Mouse (Mus musculus) E14TG2a.4 (cell line): ENCODE results near the gene F8a.
"Not testable (repeated sequence)": the region's sequence is repeated elsewhere in the genome, so short reads cannot be mapped to it uniquely, and the experiment has no call there.

Experiments
- H3K27me3 ChIP-seq: 2 replicates; pipeline ENCODE4 v1.6.1; 2014; ENCODE audit warnings: low read length, control low read depth; ENCODE audit not compliant: insufficient read depth
- H3K36me3 ChIP-seq: 2 replicates; pipeline ENCODE4 v1.6.1; 2014; ENCODE audit warnings: low read length, control low read depth; ENCODE audit not compliant: insufficient read depth
- H3K4me1 ChIP-seq: replicated peaks from 2 replicates; pipeline ENCODE4 v1.6.1; 2014; ENCODE audit warnings: low read depth, low read length, control low read depth
- H3K4me3 ChIP-seq: replicated peaks from 2 replicates; pipeline ENCODE4 v1.5.1; 2014; ENCODE audit warnings: mild to moderate bottlenecking, low read length
- H3K9me3 ChIP-seq: 2 replicates; pipeline ENCODE4 v1.6.1; 2014; ENCODE audit warnings: low read length, control low read depth
- CTCF ChIP-seq: conservative IDR thresholded peaks from 2 replicates; pipeline ENCODE4 v1.5.1; 2014; ENCODE audit warnings: low read length
- NANOG ChIP-seq: IDR thresholded peaks from 2 replicates; pipeline ENCODE4 v1.6.1; 2014; ENCODE audit warnings: borderline replicate concordance, low read length, mixed read lengths
- POU5F1 ChIP-seq: IDR thresholded peaks from 2 replicates; pipeline ENCODE4 v1.6.1; 2014; ENCODE audit warnings: low read length, borderline replicate concordance

Gene F8a

DNA sequence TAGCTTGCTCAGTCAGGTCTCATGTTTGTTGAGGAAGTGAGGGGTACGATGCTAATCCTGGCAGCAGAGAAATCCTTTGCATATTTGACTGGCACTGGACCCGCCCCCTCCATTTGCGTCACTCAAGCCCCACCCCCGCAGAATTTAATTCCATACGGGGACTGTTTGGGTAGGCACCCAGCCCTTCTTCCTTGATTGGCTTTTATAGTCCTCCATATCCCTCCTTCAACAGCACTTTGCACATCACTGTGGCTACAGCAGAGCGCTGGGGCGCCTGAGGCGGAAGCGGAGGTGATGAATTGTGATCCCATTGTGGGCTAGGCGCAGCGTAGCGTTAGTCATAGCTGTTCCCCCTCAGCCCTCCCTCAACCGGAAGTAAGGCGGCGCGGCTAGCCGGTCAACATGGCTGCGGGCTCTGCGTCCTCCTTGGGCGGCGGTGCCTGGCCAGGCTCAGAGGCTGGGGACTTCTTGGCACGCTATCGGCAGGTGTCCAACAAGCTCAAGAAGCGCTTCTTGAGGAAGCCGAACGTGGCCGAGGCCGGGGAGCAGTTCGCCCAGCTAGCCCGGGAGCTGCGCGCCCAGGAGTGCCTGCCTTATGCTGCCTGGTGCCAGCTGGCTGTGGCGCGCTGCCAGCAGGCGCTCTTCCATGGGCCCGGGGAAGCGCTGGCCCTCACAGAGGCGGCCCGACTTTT is at the start of gene F8a:
Gene F8a (plus strand): TSS at position 378 of the 692 bp plus-strand sequence.
- no peaks in the 10 kb centered on the region for H3K36me3 ChIP-seq
- H3K9me3 ChIP-seq = no peaks in the 10 kb centered on the region
- no peaks in the 10 kb centered on the region for H3K4me1 ChIP-seq
- H3K4me3 ChIP-seq = peak within 1 kb of the TSS; percentile 82
- no peaks in the 10 kb centered on the region for H3K27me3 ChIP-seq
- no peak for TF ChIP-seq NANOG
- no peak for TF ChIP-seq CTCF
- TF ChIP-seq POU5F1 = no peak

DNA sequence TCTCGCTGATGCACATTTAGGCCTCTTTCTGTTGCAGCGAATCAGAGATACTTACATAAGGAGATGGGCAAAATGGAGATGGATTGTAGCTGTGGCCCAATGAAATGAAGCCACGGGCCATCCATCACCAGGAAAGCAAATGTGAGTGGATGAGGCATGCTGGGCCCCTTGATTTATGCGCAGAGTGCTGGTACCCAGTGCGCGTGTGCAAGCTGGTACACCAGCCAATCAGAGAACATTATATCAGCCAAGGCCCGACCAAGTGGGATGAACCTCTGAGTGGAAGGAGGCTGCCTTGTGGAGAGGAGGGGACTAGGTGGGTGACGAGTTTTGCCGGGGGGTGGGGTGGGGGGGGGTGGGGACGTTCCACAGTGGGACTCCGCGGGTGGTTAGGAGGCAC is 36.2 kb upstream of the F8a start, which contains the start of gene Xlr3b:
Gene Xlr3b (plus strand): TSS at position 274 of the 400 bp plus-strand sequence.
- not testable (repeated sequence) for H3K9me3 ChIP-seq, H3K4me3 ChIP-seq, H3K27me3 ChIP-seq, H3K4me1 ChIP-seq, H3K36me3 ChIP-seq

DNA sequence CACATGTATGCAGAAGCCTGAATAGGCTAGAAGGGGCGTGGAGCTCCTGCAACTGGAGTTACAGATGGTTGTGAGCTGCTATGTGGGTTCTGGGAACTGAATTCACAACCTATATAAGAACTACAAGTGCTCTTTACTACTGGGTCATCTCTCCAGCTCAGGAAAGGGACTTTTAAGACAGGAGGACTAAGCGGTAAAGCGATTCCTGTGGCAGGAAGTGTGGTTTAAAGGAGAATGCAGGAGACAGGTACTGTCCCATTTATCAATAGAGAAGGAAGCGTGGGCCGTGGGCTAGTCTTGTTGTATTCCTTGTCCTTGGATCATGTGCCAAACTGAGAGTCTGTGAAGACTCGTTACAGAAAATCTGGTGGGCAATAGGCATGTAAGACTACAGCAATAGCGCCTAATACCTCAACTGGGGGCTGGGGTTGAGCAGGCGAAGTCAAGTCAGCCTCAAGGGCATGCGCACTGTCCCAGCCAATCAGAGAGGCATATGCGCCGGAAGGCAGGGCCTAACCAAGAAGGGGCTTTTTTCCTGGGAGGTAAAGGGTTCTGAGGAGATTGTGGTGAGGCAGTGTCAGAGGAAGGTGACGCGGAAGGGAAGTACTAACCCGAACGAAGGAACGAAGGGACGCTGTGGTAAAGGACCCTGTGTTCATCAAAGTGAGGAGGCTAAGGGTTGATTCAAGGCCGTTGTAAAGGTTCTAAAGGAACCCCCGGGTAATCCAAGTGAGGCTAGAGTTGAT is 14.1 kb upstream of the F8a start, which contains the start of gene Xlr4b:
Gene Xlr4b (plus strand): TSS at position 515 of the 746 bp plus-strand sequence.
- not testable (repeated sequence) for H3K4me3 ChIP-seq, H3K9me3 ChIP-seq, H3K36me3 ChIP-seq, H3K4me1 ChIP-seq, H3K27me3 ChIP-seq

DNA sequence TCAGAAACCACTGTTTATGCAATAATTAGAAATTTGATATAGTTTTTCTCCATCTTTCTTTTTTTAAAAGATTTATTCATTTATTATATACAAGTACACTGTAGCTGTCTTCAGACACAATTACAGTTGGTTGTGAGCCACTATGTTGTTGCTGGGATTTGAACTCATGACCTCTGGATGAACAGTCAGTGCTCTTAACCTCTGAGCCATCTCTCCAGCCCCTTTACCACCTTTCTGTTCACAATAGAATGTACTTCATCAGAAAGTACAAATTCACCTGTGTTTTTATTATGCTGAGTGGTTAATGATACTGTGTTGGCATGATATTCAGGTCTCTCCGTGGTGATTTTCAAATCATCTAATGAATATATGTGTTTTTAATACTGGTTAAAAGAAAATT is 2.7 kb upstream of the F8a start:
- Histone ChIP-seq H3K36me3 (no peaks in the 10 kb centered on the region), H3K9me3 (no peaks in the 10 kb centered on the region), H3K4me3 (no peak overlapping the region), H3K4me1 (no peaks in the 10 kb centered on the region), H3K27me3 (no peaks in the 10 kb centered on the region)
- no peak for TF ChIP-seq CTCF
- no peak for TF ChIP-seq POU5F1
- TF ChIP-seq NANOG = no peak

DNA sequence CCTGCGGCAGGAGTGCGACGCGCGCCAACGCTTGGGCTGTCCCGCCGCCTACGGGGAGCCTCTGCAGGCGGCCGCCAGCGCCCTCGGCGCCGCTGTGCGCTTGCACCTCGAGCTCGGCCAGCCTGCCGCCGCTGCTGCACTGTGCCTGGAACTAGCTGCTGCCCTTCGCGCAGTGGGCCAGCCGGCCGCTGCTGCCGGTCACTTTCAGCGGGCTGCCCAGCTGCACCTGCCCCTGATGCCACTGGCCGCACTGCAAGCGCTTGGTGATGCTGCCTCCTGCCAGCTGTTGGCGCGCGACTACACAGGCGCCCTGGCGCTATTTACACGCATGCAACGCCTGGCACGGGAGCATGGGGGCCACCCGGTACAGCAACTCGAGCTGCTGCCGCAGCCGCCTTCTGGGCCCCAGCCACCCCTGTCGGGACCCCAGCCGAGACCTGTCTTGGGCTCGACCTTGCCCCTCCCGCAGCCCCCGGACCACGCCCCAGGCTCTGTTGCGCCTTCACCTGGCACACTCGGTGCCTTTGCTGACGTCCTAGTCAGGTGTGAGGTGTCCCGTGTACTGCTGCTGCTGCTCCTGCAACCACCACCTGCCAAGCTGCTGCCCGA is 619 bp downstream of the F8a start:
- no peaks in the 10 kb centered on the region for H3K9me3 ChIP-seq
- TF ChIP-seq POU5F1 = no peak
- TF ChIP-seq NANOG = no peak
- no peak for TF ChIP-seq CTCF
- no peaks in the 10 kb centered on the region for H3K36me3 ChIP-seq
- no peaks in the 10 kb centered on the region for H3K4me1 ChIP-seq
- H3K4me3 ChIP-seq = peak overlapping the region; percentile 82
- no peaks in the 10 kb centered on the region for H3K27me3 ChIP-seq

DNA sequence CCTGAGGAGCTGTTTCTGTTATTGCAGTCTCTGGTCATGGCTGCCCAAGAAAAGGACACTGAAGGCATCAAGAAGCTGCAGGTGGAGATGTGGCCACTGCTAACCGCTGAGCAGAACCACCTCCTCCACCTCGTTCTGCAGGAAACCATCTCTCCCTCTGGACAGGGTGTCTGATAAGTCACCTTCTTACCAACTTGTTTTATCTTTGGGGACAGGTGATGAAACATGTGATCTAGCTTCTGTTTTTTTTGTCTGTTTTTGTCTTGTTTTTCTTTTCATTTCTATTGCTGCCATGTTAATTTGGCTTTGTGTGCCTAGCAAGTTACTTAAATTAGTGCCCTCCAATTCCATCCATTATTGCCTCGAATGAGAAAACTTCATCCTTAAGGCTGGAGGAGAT is 1.2 kb downstream of the F8a start:
- no peaks in the 10 kb centered on the region for H3K9me3 ChIP-seq
- peak overlapping the region; percentile 82 for H3K4me3 ChIP-seq
- TF ChIP-seq NANOG = no peak
- TF ChIP-seq POU5F1 = no peak
- no peak for TF ChIP-seq CTCF
- H3K4me1 ChIP-seq = no peaks in the 10 kb centered on the region
- no peaks in the 10 kb centered on the region for H3K36me3 ChIP-seq
- H3K27me3 ChIP-seq = no peaks in the 10 kb centered on the region

DNA sequence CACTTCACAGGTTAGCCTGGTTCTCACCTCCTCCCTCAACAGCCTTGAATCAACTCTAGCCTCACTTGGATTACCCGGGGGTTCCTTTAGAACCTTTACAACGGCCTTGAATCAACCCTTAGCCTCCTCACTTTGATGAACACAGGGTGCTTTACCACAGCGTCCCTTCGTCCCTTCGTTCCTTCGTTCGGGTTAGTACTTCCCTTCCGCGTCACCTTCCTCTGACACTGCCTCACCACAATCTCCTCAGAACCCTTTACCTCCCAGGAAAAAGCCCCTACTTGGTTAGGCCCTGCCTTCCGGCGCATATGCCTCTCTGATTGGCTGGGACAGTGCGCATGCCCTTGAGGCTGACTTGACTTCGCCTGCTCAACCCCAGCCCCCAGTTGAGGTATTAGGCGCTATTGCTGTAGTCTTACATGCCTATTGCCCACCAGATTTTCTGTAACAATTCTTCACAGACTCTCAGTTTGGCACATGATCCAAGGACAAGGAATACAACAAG is 14.8 kb downstream of the F8a start, which contains the start of gene Xlr4c:
Gene Xlr4c (minus strand): TSS at position 310 of the 505 bp plus-strand sequence.
- H3K27me3 ChIP-seq, H3K9me3 ChIP-seq, H3K4me3 ChIP-seq, H3K4me1 ChIP-seq, H3K36me3 ChIP-seq: not testable (repeated sequence)

DNA sequence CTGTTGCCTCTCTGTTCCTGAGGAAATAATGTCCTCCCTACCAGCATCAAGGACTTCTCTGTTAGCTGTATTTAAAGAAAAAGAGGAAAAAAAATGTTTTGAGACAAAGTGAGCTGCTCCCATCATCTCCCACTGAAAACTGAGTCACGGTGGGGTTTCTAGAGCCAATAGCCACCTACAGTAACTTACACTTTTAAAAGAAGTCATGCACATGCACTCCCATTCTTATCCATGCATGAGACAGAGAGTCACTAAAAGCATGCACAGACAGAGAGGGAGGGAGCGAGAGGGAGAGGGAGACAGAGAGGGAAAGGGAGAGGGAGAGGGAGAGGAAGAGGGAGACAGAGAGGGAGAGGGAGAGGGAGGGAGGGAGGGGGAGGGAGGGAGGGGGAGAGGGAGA is 34.3 kb downstream of the F8a start:
- H3K9me3 ChIP-seq, H3K4me1 ChIP-seq, H3K36me3 ChIP-seq: not testable (repeated sequence)

DNA sequence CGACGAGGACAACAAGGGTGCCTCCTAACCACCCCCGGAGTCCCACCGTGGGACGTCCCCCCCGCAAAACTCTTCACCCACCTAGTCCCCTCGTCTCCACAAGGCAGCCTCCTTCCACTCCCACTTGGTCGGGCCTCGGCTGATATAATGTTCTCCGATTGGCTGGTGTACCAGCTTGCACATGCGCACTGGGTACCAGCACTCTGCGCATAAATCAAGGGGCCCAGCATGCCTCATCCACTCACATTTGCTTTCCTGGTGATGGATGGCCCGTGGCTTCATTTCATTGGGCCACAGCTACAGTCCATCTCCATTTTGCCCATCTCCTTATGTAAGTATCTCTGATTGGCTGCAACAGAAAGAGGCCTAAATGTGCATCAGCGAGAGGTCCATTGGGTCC is 37.2 kb downstream of the F8a start, which contains the start of gene Xlr3c:
Gene Xlr3c (minus strand): TSS at position 121 of the 400 bp plus-strand sequence.
- not testable (repeated sequence) for H3K4me3 ChIP-seq, H3K4me1 ChIP-seq, H3K27me3 ChIP-seq, H3K36me3 ChIP-seq, H3K9me3 ChIP-seq

More for the DNA sequence above, 34.3 kb downstream of the F8a start:
- H3K27me3 ChIP-seq, H3K4me3 ChIP-seq: not testable (repeated sequence)
